Mouse (Mus musculus) liver, adult 2 months (tissue): ENCODE results near the gene Wfikkn2.

Source experiments
- CTCF ChIP-seq: fragments of 200-500 bp; IDR thresholded peaks from 2 replicates; pipeline ENCODE4 v1.5.1; 2011; ENCODE audit warnings: low read depth, low read length, control low read depth
- POLR2A ChIP-seq: fragments of 200-500 bp; IDR thresholded peaks from 2 replicates; pipeline ENCODE4 v1.6.1; 2011; ENCODE audit warnings: low read length, control low read depth; ENCODE audit not compliant: insufficient read depth; ENCODE audit errors: extremely low read depth

DNA sequence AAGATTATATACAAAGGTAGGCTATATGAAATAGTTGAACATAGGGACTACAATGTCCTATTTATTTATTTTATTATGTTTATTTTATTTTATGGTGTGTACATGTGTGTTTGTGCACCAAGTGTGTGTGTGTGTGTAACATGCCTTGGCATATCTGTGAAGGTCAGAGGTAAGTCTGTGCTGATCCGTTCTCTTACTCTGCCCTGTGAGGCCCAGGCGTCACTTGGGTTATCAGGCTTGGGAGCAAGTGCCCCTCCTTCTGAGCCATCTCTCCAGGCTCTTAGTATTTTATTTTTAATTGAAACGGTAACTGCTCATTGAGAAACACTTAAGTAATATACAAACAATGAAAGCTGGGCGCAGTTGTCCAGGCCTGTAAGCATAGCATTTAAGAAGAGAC is 45.4 kb downstream of the Wfikkn2 start:
- no peak for TF ChIP-seq CTCF
- TF ChIP-seq POLR2A, result no peak
